Mouse (Mus musculus) kidney, adult 2 months (tissue): ENCODE measurements at regions not wholly inside any gene's neighbourhood (a gene's known extent, or its start where the extent isn't known, plus 50 kb on each side); places are given as distances from the start of the nearest gene placed in this dataset.

ENCODE experiments used
- DNase-seq: peaks from one replicate; pipeline ENCODE4 v3.0.0; 2021
- H3K27ac ChIP-seq: fragments of 200-500 bp; 2 replicates; pipeline ENCODE4 v1.5.1; 2012; ENCODE audit warnings: low read depth, low read length, control low read depth, inconsistent platforms; ENCODE audit not compliant: insufficient read depth
- H3K27me3 ChIP-seq: fragments of 200-500 bp; replicated peaks from 2 replicates; pipeline ENCODE4 v1.6.1; 2012; ENCODE audit warnings: mild to moderate bottlenecking, moderate library complexity, low read length, inconsistent platforms; ENCODE audit not compliant: control insufficient read depth, insufficient read depth
- H3K36me3 ChIP-seq: fragments of 200-500 bp; 2 replicates; pipeline ENCODE4 v1.6.1; 2012; ENCODE audit warnings: mild to moderate bottlenecking, moderate library complexity, low read length, inconsistent platforms; ENCODE audit not compliant: control insufficient read depth, insufficient read depth
- H3K4me1 ChIP-seq: fragments of 200-500 bp; 2 replicates; pipeline ENCODE4 v1.6.1; 2011; ENCODE audit warnings: low read length; ENCODE audit not compliant: control insufficient read depth, insufficient read depth
- H3K4me3 ChIP-seq: fragments of 200-500 bp; 2 replicates; pipeline ENCODE4 v1.5.1; 2011; ENCODE audit warnings: mild to moderate bottlenecking, low read depth, low read length, control low read depth; ENCODE audit not compliant: insufficient read depth
- CTCF ChIP-seq: fragments of 200-500 bp; conservative IDR thresholded peaks from 2 replicates; pipeline ENCODE4 v1.5.1; 2011; ENCODE audit warnings: low read depth, mild to moderate bottlenecking, control low read depth, low read length, moderate library complexity, mixed read lengths; ENCODE audit not compliant: insufficient read depth, insufficient read length
- POLR2A ChIP-seq: fragments of 200-500 bp; IDR thresholded peaks from one replicate; pipeline ENCODE4 v1.6.1; 2011; ENCODE audit warnings: low read depth, low read length, control low read depth
- WGBS: fragments of 180-500 bp; shearing (Covaris S2); methylation state at CpG from one replicate; pipeline ENCODE4 v1.1.7; 2018; 5-methylcytosine and 5-hydroxymethylcytosine counted together

DNA sequence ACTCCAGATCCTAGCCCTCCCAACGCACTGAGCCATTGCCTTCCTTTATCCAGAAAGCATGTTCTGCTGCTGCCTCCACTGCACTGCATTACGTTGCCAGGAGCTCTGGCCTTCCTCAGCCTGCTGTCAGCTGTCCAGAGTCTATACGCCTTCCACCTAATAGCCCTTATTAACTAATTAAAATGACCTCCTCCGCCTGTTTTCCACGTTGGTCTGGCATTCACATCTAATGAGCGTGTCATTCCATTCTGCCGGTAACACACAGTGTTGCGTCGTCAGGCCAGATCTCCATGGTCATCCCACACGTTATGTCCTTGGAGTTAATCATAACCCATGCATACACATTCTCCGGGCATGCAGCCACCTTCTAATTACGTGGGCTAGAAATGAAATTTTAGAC is 56.7 kb upstream of the Med4 start:
- Histone ChIP-seq H3K4me3 (no peak overlapping the region), H3K27me3 (no peaks in the 10 kb centered on the region), H3K4me1 (peaks cover 15% of the 10 kb centered on the region), H3K27ac (peak overlapping the region; percentile 19), H3K36me3 (no peaks in the 10 kb centered on the region)
- no peak for TF ChIP-seq CTCF
- no peak for TF ChIP-seq POLR2A
- peak; percentile 67 for DNase-seq
- WGBS: 34% methylated on average over 12 of the region's 12 CpGs

DNA sequence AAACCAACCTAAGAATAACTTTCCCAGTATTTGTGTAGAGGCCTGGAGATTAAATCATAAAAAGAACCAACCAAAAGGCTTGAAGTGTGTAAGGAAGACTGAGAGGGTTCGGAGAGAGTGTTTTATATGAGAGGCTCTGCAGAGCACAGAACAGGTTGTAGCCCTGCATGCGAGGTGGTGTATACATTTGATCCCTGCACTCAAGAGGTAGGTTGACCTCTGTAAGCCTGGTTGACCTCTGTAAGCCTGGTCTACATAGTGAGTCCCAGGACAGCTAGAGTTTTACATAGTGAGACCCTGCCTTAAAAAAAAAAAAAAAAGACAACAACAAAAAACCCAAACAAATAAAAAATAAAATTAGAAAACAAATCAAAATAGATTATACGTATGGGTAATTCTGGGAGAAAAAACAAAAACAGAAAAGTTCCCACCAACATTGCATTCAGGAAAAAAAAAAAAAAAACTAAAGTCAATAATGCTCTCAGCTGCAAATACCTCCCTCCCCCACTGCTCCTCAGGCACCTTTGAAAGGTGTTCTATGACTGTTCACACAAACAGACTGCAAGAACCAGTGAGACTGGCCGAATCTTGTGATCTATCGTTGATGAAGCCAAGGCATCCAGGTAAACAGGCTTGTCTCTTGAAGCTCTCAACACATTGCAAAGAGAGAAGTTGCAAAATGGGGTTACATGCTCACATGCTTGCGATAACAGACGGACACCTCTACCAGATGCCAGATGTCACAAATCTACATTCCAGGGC is 57.3 kb upstream of the Med4 start:
- no peaks in the 10 kb centered on the region for H3K36me3 ChIP-seq
- TF ChIP-seq CTCF: no peak
- TF ChIP-seq POLR2A: no peak
- no peaks in the 10 kb centered on the region for H3K27me3 ChIP-seq
- no peak for DNase-seq
- H3K27ac ChIP-seq: peak overlapping the region; percentile 43
- WGBS: 79% methylated on average over 7 of the region's 7 CpGs
- no peak overlapping the region for H3K4me3 ChIP-seq
- peaks cover 15% of the 10 kb centered on the region for H3K4me1 ChIP-seq

DNA sequence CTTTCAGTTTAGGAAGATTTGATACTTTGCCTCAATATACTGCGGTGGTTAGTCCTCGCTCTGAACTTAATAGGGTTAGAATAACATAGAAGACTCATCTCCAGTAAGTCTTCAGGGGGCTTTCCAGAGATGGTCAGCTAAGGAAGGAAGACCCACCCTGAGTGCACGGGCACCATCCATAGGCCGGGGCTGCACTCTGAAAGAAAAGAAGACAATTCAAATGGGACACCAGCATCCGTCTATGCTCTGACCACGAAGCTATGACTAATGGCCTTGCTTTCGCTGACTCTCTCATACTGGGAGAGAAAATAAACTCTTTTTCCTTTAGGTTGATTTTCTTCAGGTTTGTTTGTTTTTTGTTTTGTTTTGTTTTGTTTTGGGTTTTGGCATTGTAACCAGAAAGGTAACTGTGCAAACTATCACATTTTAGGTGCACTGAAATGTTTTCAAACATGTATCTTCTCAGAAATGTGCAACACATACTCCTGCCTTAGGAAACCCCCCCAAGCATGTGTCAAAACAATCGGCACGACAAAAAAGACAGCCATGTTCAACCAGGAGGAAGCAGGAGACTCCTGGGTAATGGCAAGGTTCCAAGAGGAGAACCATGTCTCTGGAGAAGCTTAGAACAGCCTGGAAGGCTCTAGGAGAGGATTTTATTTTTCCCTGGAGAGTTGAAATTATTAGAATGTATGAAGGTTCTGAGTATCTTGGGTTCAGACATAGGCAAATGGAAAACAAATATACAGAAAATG is 58.4 kb upstream of the Med4 start:
- whole genome bisulfite sequencing: 74% methylated on average over 9 of the region's 9 CpGs

DNA sequence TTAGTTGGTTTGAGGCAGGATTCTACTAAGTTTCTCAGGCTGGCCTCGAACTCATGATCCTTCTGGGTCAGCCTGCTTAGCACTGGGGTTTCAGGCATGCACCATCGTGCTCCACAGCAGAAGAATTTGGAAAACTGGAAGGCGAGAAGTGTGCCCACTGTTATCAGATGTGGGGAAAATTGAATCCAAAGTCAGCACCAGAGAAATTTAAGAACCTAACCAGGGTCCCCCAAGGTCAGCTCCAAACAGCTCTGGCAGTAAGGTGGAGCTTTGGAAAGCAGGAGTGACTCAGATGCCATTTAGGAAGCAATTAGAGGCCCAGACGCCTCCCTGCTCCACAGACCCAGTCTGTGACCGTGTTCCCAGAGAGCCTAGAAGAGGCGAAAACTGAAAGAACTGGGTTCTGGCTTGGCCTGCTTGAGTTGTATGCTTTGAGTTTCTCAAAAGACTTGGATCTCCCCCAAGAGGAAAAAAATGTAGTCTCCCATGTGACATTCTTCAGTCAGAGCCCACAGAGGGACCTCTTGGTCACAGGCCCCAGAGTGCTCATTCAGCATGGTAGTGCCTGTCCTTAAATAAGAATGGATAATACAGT is 59.8 kb upstream of the Med4 start:
- peak; percentile 67 for DNase-seq

More for the DNA sequence above, 58.4 kb upstream of the Med4 start:
- H3K27ac ChIP-seq: peak overlapping the region; percentile 52; the same call in 1 of the 2 replicates
- no peak for DNase-seq
- TF ChIP-seq POLR2A (no peak), CTCF (no peak)
- H3K27me3 ChIP-seq: no peaks in the 10 kb centered on the region
- peaks cover 22% of the 10 kb centered on the region for H3K4me1 ChIP-seq
- no peak overlapping the region for H3K4me3 ChIP-seq
- H3K36me3 ChIP-seq: no peaks in the 10 kb centered on the region

DNA sequence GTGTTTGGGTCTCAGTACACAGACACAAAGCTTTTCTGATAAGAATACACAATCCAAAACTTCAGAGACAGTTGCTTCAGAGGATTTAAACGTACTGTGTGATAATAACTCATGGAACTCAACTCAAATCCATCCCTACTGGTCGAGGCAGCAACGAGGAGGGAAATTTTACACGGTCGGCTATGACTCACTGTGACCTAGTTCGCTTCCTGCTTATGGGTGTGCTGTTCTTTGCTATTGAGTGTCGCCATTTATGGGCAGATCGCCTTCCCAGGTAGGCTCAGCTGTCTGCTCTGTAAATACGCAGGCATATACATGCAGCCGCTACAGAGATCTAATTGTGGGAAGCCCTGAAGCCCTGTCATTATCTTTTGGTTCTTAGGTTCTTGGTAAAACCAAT is 60.7 kb upstream of the Med4 start:
- no peak for DNase-seq
- H3K27ac ChIP-seq: no peak overlapping the region
- WGBS: 80% methylated on average over 10 of the region's 10 CpGs
- no peak overlapping the region for H3K4me3 ChIP-seq
- no peaks in the 10 kb centered on the region for H3K27me3 ChIP-seq
- H3K36me3 ChIP-seq: no peaks in the 10 kb centered on the region
- H3K4me1 ChIP-seq: peaks cover 39% of the 10 kb centered on the region
- TF ChIP-seq CTCF (no peak), POLR2A (no peak)

More for the DNA sequence above, 59.8 kb upstream of the Med4 start:
- no peaks in the 10 kb centered on the region for H3K36me3 ChIP-seq
- H3K4me1 ChIP-seq: peaks cover 34% of the 10 kb centered on the region
- no peak overlapping the region for H3K4me3 ChIP-seq
- 58% methylated on average over 6 of the region's 6 CpGs for WGBS
- H3K27ac ChIP-seq: peak overlapping the region; percentile 46
- TF ChIP-seq CTCF (no peak), POLR2A (no peak)
- H3K27me3 ChIP-seq: no peaks in the 10 kb centered on the region

DNA sequence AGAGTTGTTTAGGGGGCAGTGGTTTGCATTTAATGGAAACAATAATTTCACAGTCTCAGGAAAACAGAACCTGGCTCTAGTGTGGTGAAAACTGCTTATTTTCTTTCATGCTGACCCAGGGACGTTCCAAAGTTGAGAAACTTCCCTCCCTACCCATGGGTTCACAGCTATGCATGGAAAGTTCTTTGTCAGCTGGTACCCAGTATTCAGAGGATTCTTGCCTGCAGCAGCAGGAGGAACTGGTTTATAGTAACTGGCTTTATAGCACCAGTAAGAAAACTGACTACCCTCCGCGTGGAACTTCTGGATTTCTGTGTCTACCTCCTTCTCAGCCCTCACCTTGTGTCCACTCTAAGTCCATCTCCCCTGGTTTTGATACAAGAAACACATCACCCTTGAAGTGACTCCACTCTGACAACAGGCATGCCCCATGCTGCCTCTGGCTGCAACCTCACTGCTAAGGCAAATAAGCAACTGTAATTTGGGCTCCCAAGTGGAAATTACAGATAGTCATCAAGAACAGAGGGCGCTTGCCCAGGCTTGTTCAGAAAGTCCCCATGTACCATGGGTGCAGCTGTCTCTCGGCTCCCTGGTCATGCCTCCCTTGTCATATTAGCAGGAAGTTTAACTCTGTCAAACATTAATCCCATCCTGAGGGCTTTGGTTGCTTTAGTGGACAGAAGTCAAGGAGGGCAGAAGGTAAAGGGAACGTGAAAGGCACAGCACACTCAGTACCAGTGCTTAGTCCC is 60.6 kb upstream of the Itm2b start:
- H3K27me3 ChIP-seq: no peaks in the 10 kb centered on the region
- H3K27ac ChIP-seq: peak overlapping the region; percentile 97
- TF ChIP-seq POLR2A: no peak
- no peak for TF ChIP-seq CTCF
- H3K36me3 ChIP-seq: no peaks in the 10 kb centered on the region
- peaks cover 38% of the 10 kb centered on the region for H3K4me1 ChIP-seq
- peak; percentile 93 for DNase-seq
- WGBS: 29% methylated on average over 6 of the region's 6 CpGs
- no peak overlapping the region for H3K4me3 ChIP-seq
